Mouse (Mus musculus) brain, embryonic 14.5 days (tissue): ENCODE data around the gene Gli1.

ENCODE experiments used
- CTCF ChIP-seq: fragments of 200-500 bp; IDR thresholded peaks from 2 replicates; pipeline ENCODE4 v1.5.1; 2012; ENCODE audit warnings: inconsistent platforms, mild to moderate bottlenecking, moderate library complexity, borderline replicate concordance; ENCODE audit not compliant: insufficient read depth, insufficient read length; ENCODE audit errors: extremely low read depth
- POLR2A ChIP-seq: fragments of 200-500 bp; IDR thresholded peaks from 2 replicates; pipeline ENCODE4 v1.6.1; 2012; ENCODE audit warnings: mild to moderate bottlenecking, inconsistent platforms, borderline replicate concordance; ENCODE audit not compliant: poor library complexity, insufficient read depth, insufficient read length, severe bottlenecking; ENCODE audit errors: extremely low read depth

GRCm38 (mm10) chr10:127352766-127353165, 11.0 kb upstream of the Gli1 start:
- TF ChIP-seq CTCF (no peak), POLR2A (no peak)
